Mouse (Mus musculus) adipocyte (in vitro differentiated cells): ENCODE measurements around the gene Chd1.

ENCODE experiments used
- DNase-seq: peaks from one replicate; pipeline ENCODE4 v3.0.0-alpha.2; 2016; ENCODE audit warnings: low spot score

Chd1 gene

DNA sequence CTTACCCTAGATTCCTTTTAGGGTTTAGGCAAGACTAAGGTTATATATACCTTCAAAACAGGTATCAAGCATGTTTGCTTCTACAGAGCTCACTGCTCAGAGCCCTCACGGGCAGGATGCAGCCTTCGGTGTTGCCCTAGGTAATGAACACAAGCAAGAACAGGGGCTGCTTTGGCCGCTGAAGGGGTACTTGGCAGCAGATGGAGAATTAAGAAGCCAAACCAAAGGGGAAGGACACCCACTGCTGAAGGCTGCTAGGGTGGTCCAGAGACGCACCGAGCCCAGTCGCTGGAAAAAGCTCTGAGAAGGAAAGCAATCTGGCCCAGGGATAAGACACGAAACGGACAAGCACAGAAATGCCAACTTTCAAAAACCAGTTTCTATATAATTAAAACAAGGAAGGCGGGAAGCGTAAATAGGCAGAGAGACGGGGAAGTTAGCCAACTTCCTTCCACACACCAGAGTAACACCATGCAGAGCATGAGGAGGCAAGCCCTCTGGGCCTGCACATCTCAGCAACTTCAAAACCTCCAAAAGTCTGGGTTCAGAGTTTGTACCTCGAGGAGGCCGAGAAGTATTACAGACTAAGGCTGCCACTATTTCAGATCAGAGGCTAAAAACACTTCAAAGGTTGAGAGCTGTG is 107.5 kb downstream of the Chd1 start:
- no peak for DNase-seq

GRCm38 (mm10) chr17:15813658-15814212 is 109.0 kb downstream of the Chd1 start:
- no peak for DNase-seq

DNA sequence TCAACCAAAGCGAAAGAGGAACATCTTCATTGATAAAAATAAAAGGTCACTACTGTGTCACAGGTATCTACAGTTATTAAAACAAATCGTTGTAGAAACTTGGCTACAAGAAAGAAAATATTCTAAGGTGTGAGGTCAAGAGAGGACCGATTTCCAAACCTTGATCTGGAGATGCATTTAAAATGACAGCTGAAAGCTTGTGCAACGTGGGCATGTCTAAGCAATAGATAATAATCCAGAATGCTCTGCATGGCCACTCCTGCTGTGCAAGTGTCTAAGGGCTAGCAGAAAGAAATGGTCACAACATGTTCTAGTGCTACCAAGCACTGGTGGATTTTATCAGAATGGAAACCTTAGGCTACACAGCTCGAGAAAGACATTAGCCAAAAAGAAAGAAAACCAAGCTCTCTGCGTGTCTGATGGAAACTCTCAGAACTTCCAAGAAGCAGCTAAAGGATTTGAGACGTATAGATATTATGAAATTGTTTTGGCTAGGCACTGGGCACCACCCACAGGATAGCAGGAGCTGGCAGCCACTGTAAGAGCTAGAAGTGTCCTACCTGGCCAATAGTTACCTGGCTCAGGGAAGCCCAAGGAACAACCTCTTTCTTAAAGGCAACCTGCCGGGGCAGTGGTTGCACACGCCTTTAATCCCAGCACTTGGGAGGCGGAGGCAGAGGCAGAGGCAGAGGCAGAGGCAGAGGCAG is 110.7 kb downstream of the Chd1 start:
- DNase-seq = no peak

GRCm38 (mm10) chr17:15816379-15817095 is 111.8 kb downstream of the Chd1 start:
- DNase-seq = no peak

GRCm38 (mm10) chr17:15817096-15817450 is 112.3 kb downstream of the Chd1 start:
- DNase-seq = no peak

- no peak for DNase-seq
These were observed 112.9 kb downstream of the Chd1 start for GRCm38 (mm10) chr17:15817634-15818033.

GRCm38 (mm10) chr17:15818372-15818771 is 113.6 kb downstream of the Chd1 start:
- DNase-seq = no peak

- no peak for DNase-seq
These were observed 115.4 kb downstream of the Chd1 start for GRCm38 (mm10) chr17:15820146-15820545.

GRCm38 (mm10) chr17:15820761-15821160 is 116.0 kb downstream of the Chd1 start:
- DNase-seq = no peak

- no peak for DNase-seq
These were observed 116.9 kb downstream of the Chd1 start for GRCm38 (mm10) chr17:15821706-15822105.
